Mouse (Mus musculus): ENCODE data around the gene Ttll13. TPM values are rescaled to one million over a fixed set of nuclear protein-coding genes. Genes with fewer than 3 reads are reported as not detected.

The Ttll13 gene
- polyA plus RNA-seq, 1 experiment from 2014 or later, result 0.52 TPM

GRCm38 (mm10) chr7:80208738-80209430 lies 37.3 kb upstream of the Ttll13 start:
- DNase-seq (ENCODE audit: low spot score), result peak; percentile 76
- peak overlapping the region; percentile 24 for H3K4me3 ChIP-seq (ENCODE audit: low read depth, low read length)

GRCm38 (mm10) chr7:80209669-80210068 lies 36.5 kb upstream of the Ttll13 start:
- ATAC-seq (replicated peaks; ENCODE audit: low FRiP score), result no peak
- Histone ChIP-seq H3K36me3 (ENCODE audit: control insufficient read depth, insufficient read depth, low read length) (peaks cover 8% of the 10 kb centered on the region), H3K9ac (ENCODE audit: low read depth, low read length) (peak overlapping the region; percentile 63), H3K27me3 (replicated peaks; ENCODE audit: control insufficient read depth, insufficient read depth, low read length) (no peaks in the 10 kb centered on the region), H3K4me2 (peak overlapping the region; percentile 66), H3K4me1 (replicated peaks; ENCODE audit: control insufficient read depth, insufficient read depth, low read length) (peaks cover 62% of the 10 kb centered on the region), H3K9me3 (ENCODE audit: control insufficient read depth, low read length) (no peaks in the 10 kb centered on the region), H3K27ac (ENCODE audit: low read depth, low read length) (peak overlapping the region; percentile 97), H3K4me3 (ENCODE audit: low read depth, low read length) (peak overlapping the region; percentile 17)
- WGBS, result 46% methylated on average over 6 of the region's 6 CpGs
- no peak for DNase-seq (ENCODE audit: low spot score)

More at GRCm38 (mm10) chr7:80208738-80209430, 37.3 kb upstream of the Ttll13 start:
- Histone ChIP-seq H3K36me3 (ENCODE audit: control insufficient read depth, insufficient read depth, low read length) (peaks cover 6% of the 10 kb centered on the region), H3K27ac (ENCODE audit: low read depth, low read length) (peak overlapping the region; percentile 97), H3K9ac (ENCODE audit: low read depth, low read length) (peak overlapping the region; percentile 63), H3K27me3 (replicated peaks; ENCODE audit: control insufficient read depth, insufficient read depth, low read length) (no peaks in the 10 kb centered on the region), H3K9me3 (ENCODE audit: control insufficient read depth, low read length) (no peaks in the 10 kb centered on the region), H3K4me2 (peak overlapping the region; percentile 66), H3K4me1 (replicated peaks; ENCODE audit: control insufficient read depth, insufficient read depth, low read length) (peaks cover 70% of the 10 kb centered on the region)
- ATAC-seq (replicated peaks; ENCODE audit: low FRiP score), result peak; percentile 88
- WGBS, result 38% methylated on average over 10 of the region's 10 CpGs

GRCm38 (mm10) chr7:80210982-80211381 lies 35.2 kb upstream of the Ttll13 start:
- Histone ChIP-seq H3K4me2 (no peak overlapping the region; the same call in 1 of the 2 replicates), H3K4me1 (replicated peaks; ENCODE audit: control insufficient read depth, insufficient read depth, low read length) (peaks cover 50% of the 10 kb centered on the region), H3K4me3 (ENCODE audit: low read depth, low read length) (no peak overlapping the region), H3K27me3 (replicated peaks; ENCODE audit: control insufficient read depth, insufficient read depth, low read length) (no peaks in the 10 kb centered on the region), H3K9me3 (ENCODE audit: control insufficient read depth, low read length) (no peaks in the 10 kb centered on the region), H3K27ac (ENCODE audit: low read depth, low read length) (0 out of 2 replicates have a peak overlapping the region, but pooled peaks have one; percentile 28), H3K36me3 (ENCODE audit: control insufficient read depth, insufficient read depth, low read length) (peaks cover 15% of the 10 kb centered on the region), H3K9ac (ENCODE audit: low read depth, low read length) (peak overlapping the region; percentile 15; the same call in 1 of the 2 replicates)
- ATAC-seq (replicated peaks; ENCODE audit: low FRiP score), result no peak
- DNase-seq (ENCODE audit: low spot score), result no peak
- WGBS, result 88% methylated on average over 4 of the region's 4 CpGs

- Histone ChIP-seq H3K9me3 (ENCODE audit: control insufficient read depth, low read length) (no peaks in the 10 kb centered on the region), H3K9ac (ENCODE audit: low read depth, low read length) (no peak overlapping the region), H3K4me1 (replicated peaks; ENCODE audit: control insufficient read depth, insufficient read depth, low read length) (peaks cover 24% of the 10 kb centered on the region), H3K4me2 (no peak overlapping the region), H3K27me3 (replicated peaks; ENCODE audit: control insufficient read depth, insufficient read depth, low read length) (no peaks in the 10 kb centered on the region), H3K4me3 (ENCODE audit: low read depth, low read length) (no peak overlapping the region), H3K27ac (ENCODE audit: low read depth, low read length) (no peak overlapping the region), H3K36me3 (ENCODE audit: control insufficient read depth, insufficient read depth, low read length) (peaks cover 24% of the 10 kb centered on the region)
- WGBS, result 91% methylated on average over 7 of the region's 7 CpGs
- DNase-seq (ENCODE audit: low spot score) (no peak), ATAC-seq (replicated peaks; ENCODE audit: low FRiP score) (no peak)
These were observed 32.6 kb upstream of the Ttll13 start for GRCm38 (mm10) chr7:80213604-80214003.

- peaks cover 16% of the 10 kb centered on the region for H3K4me1 ChIP-seq (replicated peaks; ENCODE audit: control insufficient read depth, insufficient read depth, low read length)
These were observed 31.7 kb upstream of the Ttll13 start for GRCm38 (mm10) chr7:80214459-80214858.

GRCm38 (mm10) chr7:80215398-80215797 lies 30.8 kb upstream of the Ttll13 start:
- 35% methylated on average over 4 of the region's 4 CpGs for WGBS
- no peak overlapping the region for H3K27ac ChIP-seq (ENCODE audit: low read depth, low read length)
- ATAC-seq (replicated peaks; ENCODE audit: low FRiP score) (peak; percentile 67), DNase-seq (ENCODE audit: low spot score) (peak; percentile 75)
- H3K9ac ChIP-seq (ENCODE audit: low read depth, low read length), result no peak overlapping the region
- H3K27me3 ChIP-seq (replicated peaks; ENCODE audit: control insufficient read depth, insufficient read depth, low read length), result no peaks in the 10 kb centered on the region
- H3K4me2 ChIP-seq, result no peak overlapping the region
- peaks cover 32% of the 10 kb centered on the region for H3K36me3 ChIP-seq (ENCODE audit: control insufficient read depth, insufficient read depth, low read length)
- no peaks in the 10 kb centered on the region for H3K9me3 ChIP-seq (ENCODE audit: control insufficient read depth, low read length)
- H3K4me1 ChIP-seq (replicated peaks; ENCODE audit: control insufficient read depth, insufficient read depth, low read length), result peaks cover 7% of the 10 kb centered on the region
- no peak overlapping the region for H3K4me3 ChIP-seq (ENCODE audit: low read depth, low read length)

More at GRCm38 (mm10) chr7:80214459-80214858, 31.7 kb upstream of the Ttll13 start:
- Histone ChIP-seq H3K36me3 (ENCODE audit: control insufficient read depth, insufficient read depth, low read length) (peaks cover 30% of the 10 kb centered on the region), H3K27ac (ENCODE audit: low read depth, low read length) (no peak overlapping the region), H3K4me3 (ENCODE audit: low read depth, low read length) (no peak overlapping the region), H3K4me2 (no peak overlapping the region), H3K9me3 (ENCODE audit: control insufficient read depth, low read length) (no peaks in the 10 kb centered on the region), H3K9ac (ENCODE audit: low read depth, low read length) (no peak overlapping the region), H3K27me3 (replicated peaks; ENCODE audit: control insufficient read depth, insufficient read depth, low read length) (no peaks in the 10 kb centered on the region)
- DNase-seq (ENCODE audit: low spot score), result no peak
- 84% methylated on average over 8 of the region's 8 CpGs for WGBS
- ATAC-seq (replicated peaks; ENCODE audit: low FRiP score), result no peak

GRCm38 (mm10) chr7:80216566-80216965 lies 29.6 kb upstream of the Ttll13 start:
- Histone ChIP-seq H3K4me2 (no peak overlapping the region), H3K9ac (ENCODE audit: low read depth, low read length) (no peak overlapping the region), H3K27ac (ENCODE audit: low read depth, low read length) (0 out of 2 replicates have a peak overlapping the region, but pooled peaks have one; percentile 8), H3K9me3 (ENCODE audit: control insufficient read depth, low read length) (no peaks in the 10 kb centered on the region), H3K36me3 (ENCODE audit: control insufficient read depth, insufficient read depth, low read length) (peaks cover 33% of the 10 kb centered on the region), H3K27me3 (replicated peaks; ENCODE audit: control insufficient read depth, insufficient read depth, low read length) (no peaks in the 10 kb centered on the region), H3K4me1 (replicated peaks; ENCODE audit: control insufficient read depth, insufficient read depth, low read length) (no peaks in the 10 kb centered on the region; the same call in 1 of the 2 replicates), H3K4me3 (ENCODE audit: low read depth, low read length) (no peak overlapping the region)
- ATAC-seq (replicated peaks; ENCODE audit: low FRiP score) (no peak), DNase-seq (ENCODE audit: low spot score) (no peak)
- 86% methylated on average over 8 of the region's 8 CpGs for WGBS

- peaks cover 31% of the 10 kb centered on the region for H3K36me3 ChIP-seq (ENCODE audit: control insufficient read depth, insufficient read depth, low read length)
- no peak overlapping the region for H3K9ac ChIP-seq (ENCODE audit: low read depth, low read length)
- no peak overlapping the region for H3K4me3 ChIP-seq (ENCODE audit: low read depth, low read length)
- ATAC-seq (replicated peaks; ENCODE audit: low FRiP score) (no peak), DNase-seq (ENCODE audit: low spot score) (no peak)
- no peak overlapping the region for H3K27ac ChIP-seq (ENCODE audit: low read depth, low read length)
- H3K4me1 ChIP-seq (replicated peaks; ENCODE audit: control insufficient read depth, insufficient read depth, low read length), result no peaks in the 10 kb centered on the region
- no peaks in the 10 kb centered on the region for H3K9me3 ChIP-seq (ENCODE audit: control insufficient read depth, low read length)
- H3K4me2 ChIP-seq, result no peak overlapping the region
- 86% methylated on average over 9 of the region's 9 CpGs for WGBS
- H3K27me3 ChIP-seq (replicated peaks; ENCODE audit: control insufficient read depth, insufficient read depth, low read length), result no peaks in the 10 kb centered on the region
These were observed 27.5 kb upstream of the Ttll13 start for GRCm38 (mm10) chr7:80218666-80219065.

All from liver, embryonic 11.5 days (tissue).